Mouse (Mus musculus) midbrain, embryonic 13.5 days (tissue): ENCODE data around the gene Med31. TPM values are rescaled to one million over a fixed set of nuclear protein-coding genes. Genes with fewer than 3 reads are reported as not detected.

ENCODE experiments used
- ATAC-seq: fragments of 200-750 bp; cut with Nextera tagmentation; 2 replicates; pipeline ENCODE4 v1.8.0; 2017; ENCODE audit warnings: mild to moderate bottlenecking, moderate TSS enrichment, moderate library complexity
- H3K27ac ChIP-seq: fragments of 300-500 bp; sonication (generic); 2 replicates; pipeline ENCODE4 v1.5.1; 2015; ENCODE audit warnings: inconsistent platforms, mild to moderate bottlenecking, moderate library complexity
- H3K27me3 ChIP-seq: fragments of 300-500 bp; sonication (generic); 2 replicates; pipeline ENCODE4 v1.6.1; 2015; ENCODE audit warnings: mild to moderate bottlenecking, inconsistent platforms
- H3K36me3 ChIP-seq: fragments of 300-500 bp; sonication (generic); 2 replicates; pipeline ENCODE4 v1.6.1; 2015; ENCODE audit warnings: mild to moderate bottlenecking, inconsistent platforms
- H3K4me1 ChIP-seq: fragments of 300-500 bp; sonication (generic); replicated peaks from 2 replicates; pipeline ENCODE4 v1.6.1; 2015; ENCODE audit warnings: inconsistent platforms
- H3K4me2 ChIP-seq: fragments of 300-500 bp; sonication (generic); replicated peaks from 2 replicates; pipeline ENCODE4 v1.6.1; 2015; ENCODE audit warnings: moderate library complexity, mild to moderate bottlenecking, inconsistent platforms
- H3K4me3 ChIP-seq: fragments of 300-500 bp; sonication (generic); replicated peaks from 2 replicates; pipeline ENCODE4 v1.5.1; 2015; ENCODE audit warnings: mild to moderate bottlenecking, inconsistent platforms
- H3K9ac ChIP-seq: fragments of 300-500 bp; sonication (generic); replicated peaks from 2 replicates; pipeline ENCODE4 v1.6.1; 2015; ENCODE audit warnings: mild to moderate bottlenecking, inconsistent platforms
- H3K9me3 ChIP-seq: fragments of 300-500 bp; sonication (generic); 2 replicates; pipeline ENCODE4 v1.6.1; 2016; ENCODE audit warnings: mild to moderate bottlenecking, inconsistent platforms
- WGBS: fragments of 180-500 bp; shearing (Covaris S2); methylation state at CpG from one replicate; pipeline ENCODE4 v1.1.7; 2015; 5-methylcytosine and 5-hydroxymethylcytosine counted together
- polyA plus RNA-seq: library from polyadenylated mRNA; unstranded; fragments of >200 nt; fragmentation: Nextera tagmentation; extraction: Ambion mirVana; gene quantifications from 2 replicates; pipeline ENCODE4 v1.2.1, GENCODE M21; 2015

The Med31 gene
- polyA plus RNA-seq, result 66.7 and 72.9 TPM in 2 replicates

- peak; percentile 88 for ATAC-seq
- Histone ChIP-seq H3K4me3 (peak within 1 kb of the TSS; percentile 73), H3K4me2 (peak within 1 kb of the TSS; percentile 86), H3K9ac (peak within 1 kb of the TSS; percentile 79), H3K27me3 (no peaks in the 10 kb centered on the region), H3K4me1 (peaks cover 30% of the 10 kb centered on the region), H3K36me3 (peaks cover 16% of the 10 kb centered on the region), H3K27ac (peak within 1 kb of the TSS; percentile 82), H3K9me3 (no peaks in the 10 kb centered on the region)
- 3% methylated on average over 29 of the region's 29 CpGs for WGBS
These were observed at the start of gene Med31 for GRCm38 (mm10) chr11:72215410-72215797. Gene Med31 (minus strand): TSS chr11:72215592.

GRCm38 (mm10) chr11:72256441-72256840, 41.0 kb upstream of the Med31 start:
- no peak overlapping the region for H3K4me3 ChIP-seq
- no peak overlapping the region for H3K9ac ChIP-seq
- H3K4me2 ChIP-seq, result no peak overlapping the region
- H3K9me3 ChIP-seq, result no peaks in the 10 kb centered on the region
- ATAC-seq, result no peak
- H3K27ac ChIP-seq, result no peak overlapping the region
- H3K36me3 ChIP-seq, result no peaks in the 10 kb centered on the region
- H3K4me1 ChIP-seq, result no peaks in the 10 kb centered on the region
- WGBS, result 86% methylated on average over 2 of the region's 2 CpGs
- no peaks in the 10 kb centered on the region for H3K27me3 ChIP-seq

GRCm38 (mm10) chr11:72255629-72256028, 40.2 kb upstream of the Med31 start:
- Histone ChIP-seq H3K9ac (no peak overlapping the region), H3K9me3 (no peaks in the 10 kb centered on the region), H3K4me3 (no peak overlapping the region), H3K4me1 (no peaks in the 10 kb centered on the region), H3K27me3 (no peaks in the 10 kb centered on the region), H3K36me3 (no peaks in the 10 kb centered on the region), H3K4me2 (no peak overlapping the region), H3K27ac (no peak overlapping the region)
- 91% methylated on average over 4 of the region's 4 CpGs for WGBS
- no peak for ATAC-seq

- no peaks in the 10 kb centered on the region for H3K4me1 ChIP-seq
- no peaks in the 10 kb centered on the region for H3K9me3 ChIP-seq
- 82% methylated on average over 8 of the region's 8 CpGs for WGBS
- no peak overlapping the region for H3K4me3 ChIP-seq
- no peaks in the 10 kb centered on the region for H3K36me3 ChIP-seq
- H3K27ac ChIP-seq, result no peak overlapping the region
- ATAC-seq, result no peak
- H3K4me2 ChIP-seq, result no peak overlapping the region
- no peak overlapping the region for H3K9ac ChIP-seq
- no peaks in the 10 kb centered on the region for H3K27me3 ChIP-seq
These were observed 29.9 kb upstream of the Med31 start for GRCm38 (mm10) chr11:72245196-72245753.

- Histone ChIP-seq H3K27ac (no peak overlapping the region), H3K9me3 (no peaks in the 10 kb centered on the region), H3K9ac (no peak overlapping the region), H3K36me3 (no peaks in the 10 kb centered on the region), H3K4me3 (no peak overlapping the region), H3K27me3 (no peaks in the 10 kb centered on the region), H3K4me2 (no peak overlapping the region), H3K4me1 (no peaks in the 10 kb centered on the region)
- 72% methylated on average over 4 of the region's 4 CpGs for WGBS
- ATAC-seq, result no peak
These were observed 24.9 kb upstream of the Med31 start for GRCm38 (mm10) chr11:72240062-72240860.

GRCm38 (mm10) chr11:72234013-72234412, 18.6 kb upstream of the Med31 start:
- ATAC-seq, result no peak
- 83% methylated on average over 5 of the region's 5 CpGs for WGBS
- H3K27ac ChIP-seq, result no peak overlapping the region
- no peak overlapping the region for H3K4me3 ChIP-seq
- H3K9ac ChIP-seq, result no peak overlapping the region
- no peaks in the 10 kb centered on the region for H3K36me3 ChIP-seq
- H3K9me3 ChIP-seq, result no peaks in the 10 kb centered on the region
- H3K4me2 ChIP-seq, result no peak overlapping the region
- no peaks in the 10 kb centered on the region for H3K27me3 ChIP-seq
- no peaks in the 10 kb centered on the region for H3K4me1 ChIP-seq

- Histone ChIP-seq H3K4me2 (no peak overlapping the region), H3K36me3 (no peaks in the 10 kb centered on the region), H3K4me3 (no peak overlapping the region), H3K9me3 (no peaks in the 10 kb centered on the region), H3K9ac (no peak overlapping the region), H3K27me3 (no peaks in the 10 kb centered on the region), H3K27ac (no peak overlapping the region), H3K4me1 (no peaks in the 10 kb centered on the region)
- WGBS, result 63% methylated on average over 1 of the region's 1 CpGs
- no peak for ATAC-seq
These were observed 17.6 kb upstream of the Med31 start for GRCm38 (mm10) chr11:72232991-72233390.

- Histone ChIP-seq H3K27ac (no peak overlapping the region), H3K4me3 (no peak overlapping the region), H3K9me3 (no peaks in the 10 kb centered on the region), H3K36me3 (no peaks in the 10 kb centered on the region), H3K9ac (no peak overlapping the region), H3K27me3 (no peaks in the 10 kb centered on the region), H3K4me2 (no peak overlapping the region), H3K4me1 (no peaks in the 10 kb centered on the region)
- 81% methylated on average over 7 of the region's 7 CpGs for WGBS
- ATAC-seq, result no peak
These were observed 16.7 kb upstream of the Med31 start for GRCm38 (mm10) chr11:72232068-72232467.

- no peak overlapping the region for H3K4me3 ChIP-seq
- H3K4me1 ChIP-seq, result peaks cover 11% of the 10 kb centered on the region
- no peaks in the 10 kb centered on the region for H3K9me3 ChIP-seq
- ATAC-seq, result no peak
- no peak overlapping the region for H3K4me2 ChIP-seq
- 95% methylated on average over 4 of the region's 4 CpGs for WGBS
- H3K27me3 ChIP-seq, result no peaks in the 10 kb centered on the region
- H3K27ac ChIP-seq, result no peak overlapping the region
- H3K9ac ChIP-seq, result no peak overlapping the region
- no peaks in the 10 kb centered on the region for H3K36me3 ChIP-seq
These were observed 13.1 kb upstream of the Med31 start for GRCm38 (mm10) chr11:72228513-72228912.

GRCm38 (mm10) chr11:72226901-72227300, 11.5 kb upstream of the Med31 start:
- Histone ChIP-seq H3K9ac (no peak overlapping the region), H3K4me1 (peaks cover 11% of the 10 kb centered on the region), H3K4me3 (no peak overlapping the region), H3K27ac (no peak overlapping the region), H3K9me3 (no peaks in the 10 kb centered on the region), H3K4me2 (no peak overlapping the region), H3K36me3 (no peaks in the 10 kb centered on the region), H3K27me3 (no peaks in the 10 kb centered on the region)
- WGBS, result 92% methylated on average over 6 of the region's 6 CpGs
- ATAC-seq, result no peak

GRCm38 (mm10) chr11:72226020-72226791, 10.8 kb upstream of the Med31 start:
- Histone ChIP-seq H3K9me3 (no peaks in the 10 kb centered on the region), H3K36me3 (no peaks in the 10 kb centered on the region), H3K27me3 (no peaks in the 10 kb centered on the region), H3K4me2 (no peak overlapping the region), H3K27ac (no peak overlapping the region), H3K4me3 (no peak overlapping the region), H3K9ac (no peak overlapping the region), H3K4me1 (peaks cover 11% of the 10 kb centered on the region)
- ATAC-seq, result peak; percentile 43; the same call in 1 of the 2 replicates
- WGBS, result 42% methylated on average over 10 of the region's 10 CpGs

GRCm38 (mm10) chr11:72224865-72225264, 9.5 kb upstream of the Med31 start:
- Histone ChIP-seq H3K27me3 (no peaks in the 10 kb centered on the region), H3K9ac (no peak overlapping the region), H3K36me3 (no peaks in the 10 kb centered on the region), H3K9me3 (no peaks in the 10 kb centered on the region), H3K4me3 (no peak overlapping the region), H3K4me2 (no peak overlapping the region), H3K4me1 (peaks cover 11% of the 10 kb centered on the region), H3K27ac (no peak overlapping the region)
- ATAC-seq, result peak; percentile 53; the same call in 1 of the 2 replicates
- WGBS, result 17% methylated on average over 5 of the region's 5 CpGs
